Mouse (Mus musculus) kidney, embryonic 14.5 days (tissue): Measurements from ENCODE around the gene Nrxn1. TPM values are rescaled to one million over a fixed set of nuclear protein-coding genes. Genes with fewer than 3 reads are reported as not detected.

Source experiments
- ATAC-seq: fragments of 200-750 bp; cut with Nextera tagmentation; 2 replicates; pipeline ENCODE4 v1.8.0; 2017; ENCODE audit warnings: moderate number of reproducible peaks, mild to moderate bottlenecking, moderate TSS enrichment, moderate library complexity; ENCODE audit not compliant: low FRiP score, low TSS enrichment
- H3K27ac ChIP-seq: fragments of 300-500 bp; sonication (generic); 2 replicates; pipeline ENCODE4 v1.5.1; 2014; ENCODE audit warnings: low read depth, mild to moderate bottlenecking, low read length, moderate library complexity, mixed read lengths
- H3K27me3 ChIP-seq: fragments of 300-500 bp; sonication (generic); 2 replicates; pipeline ENCODE4 v1.6.1; 2014; ENCODE audit warnings: mild to moderate bottlenecking, low read length; ENCODE audit not compliant: control insufficient read depth, insufficient read depth
- H3K36me3 ChIP-seq: fragments of 300-500 bp; sonication (generic); 2 replicates; pipeline ENCODE4 v1.6.1; 2014; ENCODE audit warnings: low read length, mixed read lengths; ENCODE audit not compliant: control insufficient read depth, insufficient read depth
- H3K4me1 ChIP-seq: fragments of 300-500 bp; sonication (generic); 2 replicates; pipeline ENCODE4 v1.6.1; 2014; ENCODE audit warnings: low read length, mixed read lengths; ENCODE audit not compliant: control insufficient read depth, insufficient read depth
- H3K4me2 ChIP-seq: fragments of 300-500 bp; sonication (generic); replicated peaks from 2 replicates; pipeline ENCODE4 v1.6.1; 2014; ENCODE audit warnings: low read depth, mild to moderate bottlenecking, low read length
- H3K4me3 ChIP-seq: fragments of 300-500 bp; sonication (generic); 2 replicates; pipeline ENCODE4 v1.5.1; 2014; ENCODE audit warnings: mild to moderate bottlenecking, low read length
- H3K9ac ChIP-seq: fragments of 300-500 bp; sonication (generic); 2 replicates; pipeline ENCODE4 v1.6.1; 2014; ENCODE audit warnings: low read depth, mild to moderate bottlenecking, low read length, moderate library complexity
- H3K9me3 ChIP-seq: fragments of 300-500 bp; sonication (generic); 2 replicates; pipeline ENCODE4 v1.6.1; 2016; ENCODE audit warnings: low read length; ENCODE audit not compliant: control insufficient read depth
- WGBS: fragments of 180-500 bp; shearing (Covaris S2); extraction: QIAGEN DNeasy Blood & Tissue Kit; methylation state at CpG from one replicate; pipeline ENCODE4 v1.1.7; 2014; 5-methylcytosine and 5-hydroxymethylcytosine counted together
- polyA plus RNA-seq: library from polyadenylated mRNA; unstranded; fragments of >200 nt; fragmentation: Nextera tagmentation; extraction: Ambion mirVana; gene quantifications from 2 replicates; pipeline ENCODE4 v1.2.1, GENCODE M21; 2014

The Nrxn1 gene
- polyA plus RNA-seq, 1 experiment from 2014 or later = 10.1 TPM

GRCm38 (mm10) chr17:90787121-90787788, 305.6 kb downstream of the Nrxn1 start:
- ATAC-seq = no peak
- H3K36me3 ChIP-seq = no peaks in the 10 kb centered on the region
- H3K27me3 ChIP-seq = no peaks in the 10 kb centered on the region
- no peaks in the 10 kb centered on the region for H3K4me1 ChIP-seq
- H3K9me3 ChIP-seq = no peaks in the 10 kb centered on the region
- no peak overlapping the region for H3K27ac ChIP-seq
- WGBS = 79% methylated on average over 5 of the region's 5 CpGs
- no peak overlapping the region for H3K9ac ChIP-seq
- no peak overlapping the region for H3K4me3 ChIP-seq
- H3K4me2 ChIP-seq = no peak overlapping the region

GRCm38 (mm10) chr17:90780481-90780880, 312.4 kb downstream of the Nrxn1 start:
- H3K4me1 ChIP-seq = no peaks in the 10 kb centered on the region
- ATAC-seq = no peak
- 41% methylated on average over 1 of the region's 1 CpGs for WGBS
- H3K9ac ChIP-seq = no peak overlapping the region
- no peaks in the 10 kb centered on the region for H3K36me3 ChIP-seq
- no peak overlapping the region for H3K4me2 ChIP-seq
- H3K4me3 ChIP-seq = no peak overlapping the region
- no peaks in the 10 kb centered on the region for H3K27me3 ChIP-seq
- no peak overlapping the region for H3K27ac ChIP-seq
- no peaks in the 10 kb centered on the region for H3K9me3 ChIP-seq

- Histone ChIP-seq H3K9me3 (no peaks in the 10 kb centered on the region), H3K36me3 (no peaks in the 10 kb centered on the region), H3K27ac (no peak overlapping the region), H3K9ac (no peak overlapping the region), H3K4me3 (no peak overlapping the region), H3K27me3 (no peaks in the 10 kb centered on the region), H3K4me2 (no peak overlapping the region), H3K4me1 (no peaks in the 10 kb centered on the region)
- no peak for ATAC-seq
- 78% methylated on average over 3 of the region's 3 CpGs for WGBS
These were observed 317.5 kb downstream of the Nrxn1 start for GRCm38 (mm10) chr17:90775397-90775796.

- H3K4me3 ChIP-seq = no peak overlapping the region
- WGBS = 78% methylated on average over 3 of the region's 3 CpGs
- ATAC-seq = no peak
- H3K9ac ChIP-seq = no peak overlapping the region
- H3K9me3 ChIP-seq = no peaks in the 10 kb centered on the region
- no peaks in the 10 kb centered on the region for H3K27me3 ChIP-seq
- no peaks in the 10 kb centered on the region for H3K4me1 ChIP-seq
- H3K4me2 ChIP-seq = no peak overlapping the region
- no peaks in the 10 kb centered on the region for H3K36me3 ChIP-seq
- H3K27ac ChIP-seq = no peak overlapping the region
These were observed 319.6 kb downstream of the Nrxn1 start for GRCm38 (mm10) chr17:90773233-90773632.

- Histone ChIP-seq H3K27ac (no peak overlapping the region), H3K4me2 (no peak overlapping the region), H3K9ac (no peak overlapping the region), H3K27me3 (no peaks in the 10 kb centered on the region), H3K9me3 (no peaks in the 10 kb centered on the region), H3K4me3 (no peak overlapping the region), H3K36me3 (no peaks in the 10 kb centered on the region), H3K4me1 (no peaks in the 10 kb centered on the region)
- ATAC-seq = no peak
- 32% methylated on average over 1 of the region's 1 CpGs for WGBS
These were observed 324.7 kb downstream of the Nrxn1 start for GRCm38 (mm10) chr17:90768216-90768615.

- Histone ChIP-seq H3K4me3 (no peak overlapping the region), H3K9ac (no peak overlapping the region), H3K9me3 (no peaks in the 10 kb centered on the region), H3K27ac (no peak overlapping the region), H3K4me1 (no peaks in the 10 kb centered on the region), H3K27me3 (no peaks in the 10 kb centered on the region), H3K4me2 (no peak overlapping the region), H3K36me3 (no peaks in the 10 kb centered on the region)
- WGBS = 54% methylated on average over 3 of the region's 3 CpGs
- no peak for ATAC-seq
These were observed 365.7 kb downstream of the Nrxn1 start for GRCm38 (mm10) chr17:90727124-90727523.

GRCm38 (mm10) chr17:90704773-90705172, 388.1 kb downstream of the Nrxn1 start:
- Histone ChIP-seq H3K36me3 (no peaks in the 10 kb centered on the region), H3K9me3 (no peaks in the 10 kb centered on the region), H3K4me3 (no peak overlapping the region), H3K4me1 (no peaks in the 10 kb centered on the region), H3K27me3 (no peaks in the 10 kb centered on the region), H3K4me2 (no peak overlapping the region), H3K9ac (no peak overlapping the region), H3K27ac (no peak overlapping the region)
- no peak for ATAC-seq
- WGBS = 80% methylated on average over 4 of the region's 4 CpGs

GRCm38 (mm10) chr17:90702626-90703025, 390.2 kb downstream of the Nrxn1 start:
- no peaks in the 10 kb centered on the region for H3K27me3 ChIP-seq
- no peak for ATAC-seq
- no peaks in the 10 kb centered on the region for H3K36me3 ChIP-seq
- no peak overlapping the region for H3K27ac ChIP-seq
- H3K9me3 ChIP-seq = no peaks in the 10 kb centered on the region
- H3K4me3 ChIP-seq = no peak overlapping the region
- H3K9ac ChIP-seq = no peak overlapping the region
- 72% methylated on average over 1 of the region's 1 CpGs for WGBS
- no peaks in the 10 kb centered on the region for H3K4me1 ChIP-seq
- H3K4me2 ChIP-seq = no peak overlapping the region

GRCm38 (mm10) chr17:90696071-90696800, 396.6 kb downstream of the Nrxn1 start:
- H3K36me3 ChIP-seq = no peaks in the 10 kb centered on the region
- H3K4me3 ChIP-seq = no peak overlapping the region
- H3K27ac ChIP-seq = no peak overlapping the region
- H3K4me2 ChIP-seq = no peak overlapping the region
- no peaks in the 10 kb centered on the region for H3K9me3 ChIP-seq
- ATAC-seq = no peak
- H3K4me1 ChIP-seq = no peaks in the 10 kb centered on the region
- H3K9ac ChIP-seq = no peak overlapping the region
- 51% methylated on average over 6 of the region's 6 CpGs for WGBS
- no peaks in the 10 kb centered on the region for H3K27me3 ChIP-seq
